Mouse (Mus musculus): ENCODE results near the gene Epha7. TPM values are rescaled to one million over a fixed set of nuclear protein-coding genes. Genes with fewer than 3 reads are reported as not detected.

Gene Epha7
- polyA plus RNA-seq, 1 experiment from 2014 or later: 42.7 TPM

GRCm38 (mm10) chr4:28967584-28968315 lies 154.8 kb downstream of the Epha7 start:
- Histone ChIP-seq H3K9me3 (ENCODE audit: control insufficient read depth, low read length) (no peaks in the 10 kb centered on the region), H3K27me3 (ENCODE audit: control insufficient read depth, insufficient read depth, low read length) (no peaks in the 10 kb centered on the region), H3K9ac (replicated peaks; ENCODE audit: low read depth, low read length) (no peak overlapping the region), H3K4me2 (ENCODE audit: low read depth, low read length) (no peak overlapping the region), H3K36me3 (ENCODE audit: control insufficient read depth, insufficient read depth, low read length) (no peaks in the 10 kb centered on the region), H3K4me1 (ENCODE audit: control insufficient read depth, insufficient read depth, low read length) (no peaks in the 10 kb centered on the region), H3K4me3 (ENCODE audit: low read depth, low read length) (no peak overlapping the region), H3K27ac (ENCODE audit: low read depth, low read length) (no peak overlapping the region)
- WGBS: 28% methylated on average over 3 of the region's 3 CpGs
- no peak for ATAC-seq (ENCODE audit: low read depth)

GRCm38 (mm10) chr4:28998462-28999286 lies 185.7 kb downstream of the Epha7 start:
- Histone ChIP-seq H3K9ac (replicated peaks; ENCODE audit: low read depth, low read length) (no peak overlapping the region), H3K36me3 (ENCODE audit: control insufficient read depth, insufficient read depth, low read length) (no peaks in the 10 kb centered on the region), H3K4me1 (ENCODE audit: control insufficient read depth, insufficient read depth, low read length) (no peaks in the 10 kb centered on the region), H3K4me3 (ENCODE audit: low read depth, low read length) (no peak overlapping the region), H3K27me3 (ENCODE audit: control insufficient read depth, insufficient read depth, low read length) (no peaks in the 10 kb centered on the region), H3K9me3 (ENCODE audit: control insufficient read depth, low read length) (no peaks in the 10 kb centered on the region), H3K27ac (ENCODE audit: low read depth, low read length) (no peak overlapping the region), H3K4me2 (ENCODE audit: low read depth, low read length) (no peak overlapping the region)
- WGBS: 65% methylated on average over 3 of the region's 3 CpGs
- ATAC-seq (ENCODE audit: low read depth): no peak

GRCm38 (mm10) chr4:28999287-28999595 lies 186.3 kb downstream of the Epha7 start:
- Histone ChIP-seq H3K36me3 (ENCODE audit: control insufficient read depth, insufficient read depth, low read length) (no peaks in the 10 kb centered on the region), H3K4me1 (ENCODE audit: control insufficient read depth, insufficient read depth, low read length) (no peaks in the 10 kb centered on the region), H3K4me2 (ENCODE audit: low read depth, low read length) (no peak overlapping the region), H3K4me3 (ENCODE audit: low read depth, low read length) (no peak overlapping the region), H3K9ac (replicated peaks; ENCODE audit: low read depth, low read length) (no peak overlapping the region), H3K9me3 (ENCODE audit: control insufficient read depth, low read length) (no peaks in the 10 kb centered on the region), H3K27me3 (ENCODE audit: control insufficient read depth, insufficient read depth, low read length) (no peaks in the 10 kb centered on the region), H3K27ac (ENCODE audit: low read depth, low read length) (no peak overlapping the region)
- ATAC-seq (ENCODE audit: low read depth): no peak
- WGBS: 86% methylated on average over 2 of the region's 2 CpGs

- H3K36me3 ChIP-seq (ENCODE audit: control insufficient read depth, insufficient read depth, low read length): no peaks in the 10 kb centered on the region
- H3K9ac ChIP-seq (replicated peaks; ENCODE audit: low read depth, low read length): no peak overlapping the region
- no peaks in the 10 kb centered on the region for H3K27me3 ChIP-seq (ENCODE audit: control insufficient read depth, insufficient read depth, low read length)
- 96% methylated on average over 3 of the region's 3 CpGs for WGBS
- no peak overlapping the region for H3K4me2 ChIP-seq (ENCODE audit: low read depth, low read length)
- H3K9me3 ChIP-seq (ENCODE audit: control insufficient read depth, low read length): no peaks in the 10 kb centered on the region
- H3K4me1 ChIP-seq (ENCODE audit: control insufficient read depth, insufficient read depth, low read length): no peaks in the 10 kb centered on the region
- ATAC-seq (ENCODE audit: low read depth): no peak
- H3K27ac ChIP-seq (ENCODE audit: low read depth, low read length): no peak overlapping the region
- no peak overlapping the region for H3K4me3 ChIP-seq (ENCODE audit: low read depth, low read length)
Measured at GRCm38 (mm10) chr4:29010333-29010732, 197.4 kb downstream of the Epha7 start.
